Mouse (Mus musculus) intestine, embryonic 14.5 days (tissue): Measurements from ENCODE around the gene Sipa1l3. TPM values are rescaled to one million over a fixed set of nuclear protein-coding genes. Genes with fewer than 3 reads are reported as not detected.

Source experiments
- ATAC-seq: fragments of 200-750 bp; cut with Nextera tagmentation; replicated peaks from 2 replicates; pipeline ENCODE4 v1.8.0; 2017; ENCODE audit warnings: low read depth, moderate number of reproducible peaks, moderate TSS enrichment, moderate library complexity; ENCODE audit not compliant: low FRiP score, low TSS enrichment
- DNase-seq: peaks from one replicate; pipeline ENCODE4 v3.0.0-alpha.2; 2018; ENCODE audit warnings: low spot score
- H3K27ac ChIP-seq: fragments of 300-500 bp; sonication (generic); 2 replicates; pipeline ENCODE4 v1.5.1; 2014; ENCODE audit warnings: low read depth, mild to moderate bottlenecking, control low read depth
- H3K27me3 ChIP-seq: fragments of 300-500 bp; sonication (generic); replicated peaks from 2 replicates; pipeline ENCODE4 v1.6.1; 2014; ENCODE audit warnings: low read length, control low read depth; ENCODE audit not compliant: control insufficient read depth, insufficient read depth
- H3K36me3 ChIP-seq: fragments of 300-500 bp; sonication (generic); 2 replicates; pipeline ENCODE4 v1.6.1; 2014; ENCODE audit warnings: low read length, control low read depth; ENCODE audit not compliant: control insufficient read depth, insufficient read depth
- H3K4me1 ChIP-seq: fragments of 300-500 bp; sonication (generic); replicated peaks from 2 replicates; pipeline ENCODE4 v1.6.1; 2014; ENCODE audit warnings: low read length, control low read depth, mixed read lengths; ENCODE audit not compliant: control insufficient read depth, insufficient read depth
- H3K4me2 ChIP-seq: fragments of 300-500 bp; sonication (generic); 2 replicates; pipeline ENCODE4 v1.6.1; 2014; ENCODE audit warnings: low read length
- H3K4me3 ChIP-seq: fragments of 300-500 bp; sonication (generic); 2 replicates; pipeline ENCODE4 v1.5.1; 2014; ENCODE audit warnings: low read depth, low read length, control low read depth, mixed read lengths
- H3K9ac ChIP-seq: fragments of 300-500 bp; sonication (generic); 2 replicates; pipeline ENCODE4 v1.6.1; 2014; ENCODE audit warnings: mild to moderate bottlenecking, low read length
- H3K9me3 ChIP-seq: fragments of 300-500 bp; sonication (generic); 2 replicates; pipeline ENCODE4 v1.6.1; 2016; ENCODE audit warnings: low read length, control low read depth; ENCODE audit not compliant: control insufficient read depth
- WGBS: fragments of 180-500 bp; shearing (Covaris S2); extraction: QIAGEN DNeasy Blood & Tissue Kit; methylation state at CpG from one replicate; pipeline ENCODE4 v1.1.7; 2014; 5-methylcytosine and 5-hydroxymethylcytosine counted together
- polyA plus RNA-seq: library from polyadenylated mRNA; unstranded; fragments of >200 nt; fragmentation: Nextera tagmentation; extraction: Ambion mirVana; gene quantifications from 2 replicates; pipeline ENCODE4 v1.2.1, GENCODE M21; 2014

The Sipa1l3 gene
- polyA plus RNA-seq, 1 experiment from 2014 or later, result 22.5 TPM

GRCm38 (mm10) chr7:29391761-29392512 lies 126.5 kb downstream of the Sipa1l3 start:
- Histone ChIP-seq H3K9ac (no peak overlapping the region), H3K27ac (no peak overlapping the region), H3K4me1 (no peaks in the 10 kb centered on the region), H3K27me3 (no peaks in the 10 kb centered on the region), H3K36me3 (peaks cover 45% of the 10 kb centered on the region), H3K4me3 (no peak overlapping the region), H3K9me3 (no peaks in the 10 kb centered on the region), H3K4me2 (no peak overlapping the region)
- WGBS, result 77% methylated on average over 25 of the region's 25 CpGs
- ATAC-seq, result no peak
- DNase-seq, result no peak

GRCm38 (mm10) chr7:29391112-29391760 lies 127.2 kb downstream of the Sipa1l3 start:
- Histone ChIP-seq H3K4me1 (no peaks in the 10 kb centered on the region), H3K9ac (no peak overlapping the region), H3K36me3 (peaks cover 42% of the 10 kb centered on the region), H3K4me3 (no peak overlapping the region), H3K27ac (no peak overlapping the region), H3K27me3 (no peaks in the 10 kb centered on the region), H3K9me3 (no peaks in the 10 kb centered on the region), H3K4me2 (no peak overlapping the region)
- DNase-seq, result no peak
- WGBS, result 88% methylated on average over 15 of the region's 15 CpGs
- ATAC-seq, result no peak

- Histone ChIP-seq H3K27me3 (no peaks in the 10 kb centered on the region), H3K4me1 (no peaks in the 10 kb centered on the region), H3K4me2 (no peak overlapping the region), H3K27ac (no peak overlapping the region), H3K9ac (no peak overlapping the region), H3K36me3 (peaks cover 41% of the 10 kb centered on the region), H3K9me3 (no peaks in the 10 kb centered on the region), H3K4me3 (no peak overlapping the region)
- DNase-seq (no peak), ATAC-seq (no peak)
- WGBS, result 83% methylated on average over 10 of the region's 10 CpGs
Measured at GRCm38 (mm10) chr7:29390234-29390633, 128.2 kb downstream of the Sipa1l3 start.

- Histone ChIP-seq H3K27ac (no peak overlapping the region), H3K4me2 (no peak overlapping the region), H3K9me3 (no peaks in the 10 kb centered on the region), H3K9ac (no peak overlapping the region), H3K4me3 (no peak overlapping the region), H3K36me3 (peaks cover 30% of the 10 kb centered on the region), H3K27me3 (no peaks in the 10 kb centered on the region), H3K4me1 (no peaks in the 10 kb centered on the region)
- DNase-seq, result peak; percentile 54
- 0 out of 2 replicates have a peak, but pooled peaks have one; percentile 39 for ATAC-seq
- 67% methylated on average over 17 of the region's 17 CpGs for WGBS
Measured at GRCm38 (mm10) chr7:29387524-29388068, 130.8 kb downstream of the Sipa1l3 start.

GRCm38 (mm10) chr7:29386349-29386748 lies 132.1 kb downstream of the Sipa1l3 start:
- H3K27me3 ChIP-seq, result no peaks in the 10 kb centered on the region
- no peak for ATAC-seq
- no peak overlapping the region for H3K9ac ChIP-seq
- 94% methylated on average over 13 of the region's 13 CpGs for WGBS
- no peaks in the 10 kb centered on the region for H3K9me3 ChIP-seq
- DNase-seq, result no peak
- no peak overlapping the region for H3K4me2 ChIP-seq
- no peak overlapping the region for H3K4me3 ChIP-seq
- no peaks in the 10 kb centered on the region for H3K4me1 ChIP-seq
- H3K27ac ChIP-seq, result no peak overlapping the region
- H3K36me3 ChIP-seq, result peaks cover 42% of the 10 kb centered on the region

GRCm38 (mm10) chr7:29385791-29386190 lies 132.7 kb downstream of the Sipa1l3 start:
- Histone ChIP-seq H3K9me3 (no peaks in the 10 kb centered on the region), H3K27me3 (no peaks in the 10 kb centered on the region), H3K9ac (no peak overlapping the region), H3K4me3 (no peak overlapping the region), H3K36me3 (peaks cover 43% of the 10 kb centered on the region), H3K27ac (no peak overlapping the region), H3K4me2 (no peak overlapping the region), H3K4me1 (no peaks in the 10 kb centered on the region)
- WGBS, result 88% methylated on average over 10 of the region's 10 CpGs
- no peak for DNase-seq
- ATAC-seq, result no peak

GRCm38 (mm10) chr7:29383255-29383654 lies 135.2 kb downstream of the Sipa1l3 start:
- no peaks in the 10 kb centered on the region for H3K9me3 ChIP-seq
- ATAC-seq, result peak; percentile 67
- H3K27me3 ChIP-seq, result no peaks in the 10 kb centered on the region
- no peaks in the 10 kb centered on the region for H3K4me1 ChIP-seq
- no peak overlapping the region for H3K9ac ChIP-seq
- no peak overlapping the region for H3K27ac ChIP-seq
- peak; percentile 96 for DNase-seq
- WGBS, result 23% methylated on average over 10 of the region's 10 CpGs
- H3K36me3 ChIP-seq, result peaks cover 63% of the 10 kb centered on the region
- H3K4me2 ChIP-seq, result no peak overlapping the region
- no peak overlapping the region for H3K4me3 ChIP-seq

- Histone ChIP-seq H3K9me3 (no peaks in the 10 kb centered on the region), H3K27ac (no peak overlapping the region), H3K27me3 (no peaks in the 10 kb centered on the region), H3K4me3 (no peak overlapping the region), H3K4me2 (no peak overlapping the region), H3K4me1 (no peaks in the 10 kb centered on the region), H3K9ac (no peak overlapping the region), H3K36me3 (peaks cover 70% of the 10 kb centered on the region)
- ATAC-seq (no peak), DNase-seq (no peak)
- WGBS, result 93% methylated on average over 7 of the region's 7 CpGs
Measured at GRCm38 (mm10) chr7:29381466-29382040, 136.9 kb downstream of the Sipa1l3 start.
